Mouse (Mus musculus): ENCODE measurements around the gene Prdm16. TPM values are rescaled to one million over a fixed set of nuclear protein-coding genes. Genes with fewer than 3 reads are reported as not detected.

Gene Prdm16
- polyA plus RNA-seq, 1 experiment from 2014 or later: 19.0 TPM

DNA sequence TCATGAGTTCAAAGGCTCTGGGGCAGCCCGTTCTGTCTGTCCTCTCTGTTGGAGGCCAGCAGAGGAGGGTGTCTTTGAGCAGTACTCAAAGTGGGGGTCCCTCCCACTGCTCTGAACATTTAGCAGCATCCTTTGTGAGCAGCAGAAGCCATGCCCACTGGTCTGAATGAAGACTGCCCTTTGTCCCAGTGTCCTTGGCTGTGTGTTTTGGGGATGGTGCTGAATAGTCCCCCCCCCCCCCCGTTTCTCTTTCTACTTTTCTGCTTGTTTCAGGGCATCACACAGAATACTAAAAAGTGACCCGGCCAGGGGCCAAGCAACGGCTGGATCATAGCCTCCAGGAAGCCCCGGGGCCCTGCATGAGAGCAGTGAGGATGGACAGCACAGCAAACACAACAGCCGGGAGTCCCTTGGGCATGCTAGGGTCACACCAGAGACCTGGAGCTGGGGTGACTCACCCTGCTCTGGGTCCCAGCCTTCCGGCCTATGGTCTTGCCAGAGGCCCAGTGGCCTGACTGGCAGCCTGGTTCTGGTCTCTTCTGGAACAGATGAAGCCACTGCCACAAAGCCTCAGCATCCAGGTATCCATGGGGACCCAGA, 242.4 kb downstream of the Prdm16 start:
- TF ChIP-seq CTCF (IDR thresholded peaks at IDR 0.05; ENCODE audit: low read depth): no peak
- no peak for DNase-seq (ENCODE audit: low spot score)
- Histone ChIP-seq H3K9ac (ENCODE audit: low read depth, low read length) (no peak overlapping the region), H3K36me3 (ENCODE audit: insufficient read depth, low read length) (no peaks in the 10 kb centered on the region), H3K4me3 (replicated peaks; ENCODE audit: low read depth, low read length) (no peak overlapping the region), H3K27ac (no peak overlapping the region), H3K4me1 (replicated peaks; ENCODE audit: insufficient read depth, low read length) (peaks cover 12% of the 10 kb centered on the region), H3K9me3 (replicated peaks; ENCODE audit: low read length) (no peaks in the 10 kb centered on the region), H3K4me2 (ENCODE audit: low read length) (no peak overlapping the region), H3K27me3 (ENCODE audit: insufficient read depth, low read length) (no peaks in the 10 kb centered on the region; the same call in 1 of the 2 replicates)
- ATAC-seq (replicated peaks; ENCODE audit: low FRiP score, low read depth): no peak
- WGBS: 58% methylated on average over 7 of the region's 7 CpGs

DNA sequence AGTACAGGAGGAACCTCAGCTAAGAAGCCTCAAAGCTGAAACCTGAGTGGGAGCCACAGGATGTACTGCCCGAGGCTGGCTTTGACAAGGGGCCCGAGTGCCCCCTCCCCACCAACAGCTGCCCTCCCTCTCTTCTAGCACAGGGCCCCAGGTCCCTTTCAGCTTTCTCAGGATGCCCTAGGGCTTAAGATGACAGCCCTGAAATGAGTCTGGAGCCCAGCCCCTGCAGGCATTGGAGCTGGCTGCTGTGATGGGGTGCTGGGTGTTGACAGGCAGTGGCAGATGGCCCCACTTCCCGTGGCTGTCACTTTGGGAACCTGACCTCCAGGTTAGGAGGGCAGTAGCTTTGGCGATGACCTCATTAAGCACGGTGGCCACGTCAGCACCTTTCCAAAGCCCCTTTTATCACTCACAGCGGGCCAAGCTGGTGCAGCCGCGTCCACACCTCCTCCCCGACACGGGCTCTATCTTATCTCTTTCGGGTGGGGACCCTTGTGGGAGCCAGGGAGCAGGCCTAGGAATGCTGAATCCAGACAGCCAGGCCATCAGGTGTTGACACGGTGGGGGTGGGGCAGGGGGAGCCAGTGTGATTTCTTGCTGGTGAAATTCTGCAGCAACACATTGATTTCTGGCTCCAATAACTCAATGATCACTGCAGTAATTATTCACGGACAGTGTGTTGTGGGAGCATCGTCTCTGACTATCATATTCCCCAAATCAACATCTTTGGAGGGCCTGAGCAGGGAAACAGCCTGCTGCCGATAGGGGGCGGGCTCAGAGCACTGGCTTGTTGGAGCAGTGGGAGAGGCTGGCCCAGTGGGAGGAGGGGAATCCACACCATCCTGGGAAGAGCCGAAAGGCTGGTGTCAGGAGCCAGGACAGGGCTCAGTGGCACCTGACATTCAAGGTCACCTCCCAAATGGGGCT, 243.2 kb downstream of the Prdm16 start:
- ATAC-seq (replicated peaks; ENCODE audit: low FRiP score, low read depth) (peak; percentile 22; the same call in 1 of the 2 replicates), DNase-seq (ENCODE audit: low spot score) (peak; percentile 65)
- H3K9ac ChIP-seq (ENCODE audit: low read depth, low read length): no peak overlapping the region
- no peaks in the 10 kb centered on the region; the same call in 1 of the 2 replicates for H3K27me3 ChIP-seq (ENCODE audit: insufficient read depth, low read length)
- 22% methylated on average over 18 of the region's 18 CpGs for WGBS
- H3K27ac ChIP-seq: no peak overlapping the region
- H3K4me2 ChIP-seq (ENCODE audit: low read length): no peak overlapping the region
- H3K4me1 ChIP-seq (replicated peaks; ENCODE audit: insufficient read depth, low read length): peaks cover 12% of the 10 kb centered on the region
- no peak overlapping the region for H3K4me3 ChIP-seq (replicated peaks; ENCODE audit: low read depth, low read length)
- peak; percentile 72 for TF ChIP-seq CTCF (IDR thresholded peaks at IDR 0.05; ENCODE audit: low read depth)
- no peaks in the 10 kb centered on the region for H3K9me3 ChIP-seq (replicated peaks; ENCODE audit: low read length)
- no peaks in the 10 kb centered on the region for H3K36me3 ChIP-seq (ENCODE audit: insufficient read depth, low read length)

GRCm38 (mm10) chr4:154392641-154393040, 244.0 kb downstream of the Prdm16 start:
- no peak for ATAC-seq (replicated peaks; ENCODE audit: low FRiP score, low read depth)

GRCm38 (mm10) chr4:154390333-154391080, 246.2 kb downstream of the Prdm16 start:
- no peaks in the 10 kb centered on the region for H3K36me3 ChIP-seq (ENCODE audit: insufficient read depth, low read length)
- DNase-seq (ENCODE audit: low spot score) (peak; percentile 81), ATAC-seq (replicated peaks; ENCODE audit: low FRiP score, low read depth) (peak; percentile 30; the same call in 1 of the 2 replicates)
- no peaks in the 10 kb centered on the region for H3K9me3 ChIP-seq (replicated peaks; ENCODE audit: low read length)
- H3K4me3 ChIP-seq (replicated peaks; ENCODE audit: low read depth, low read length): no peak overlapping the region
- 7% methylated on average over 19 of the region's 20 CpGs for WGBS
- H3K4me1 ChIP-seq (replicated peaks; ENCODE audit: insufficient read depth, low read length): peaks cover 12% of the 10 kb centered on the region
- H3K27ac ChIP-seq: peak overlapping the region; percentile 62; the same call in 1 of the 2 replicates
- TF ChIP-seq CTCF (IDR thresholded peaks at IDR 0.05; ENCODE audit: low read depth): peak; percentile 35; the same call in 1 of the 2 replicates
- H3K4me2 ChIP-seq (ENCODE audit: low read length): no peak overlapping the region
- no peaks in the 10 kb centered on the region; the same call in 1 of the 2 replicates for H3K27me3 ChIP-seq (ENCODE audit: insufficient read depth, low read length)
- H3K9ac ChIP-seq (ENCODE audit: low read depth, low read length): no peak overlapping the region

More at GRCm38 (mm10) chr4:154392641-154393040, 244.0 kb downstream of the Prdm16 start:
- 65% methylated on average over 1 of the region's 1 CpGs for WGBS
- Histone ChIP-seq H3K27me3 (ENCODE audit: insufficient read depth, low read length) (no peaks in the 10 kb centered on the region; the same call in 1 of the 2 replicates), H3K9me3 (replicated peaks; ENCODE audit: low read length) (no peaks in the 10 kb centered on the region), H3K4me3 (replicated peaks; ENCODE audit: low read depth, low read length) (no peak overlapping the region), H3K4me2 (ENCODE audit: low read length) (no peak overlapping the region), H3K36me3 (ENCODE audit: insufficient read depth, low read length) (no peaks in the 10 kb centered on the region), H3K4me1 (replicated peaks; ENCODE audit: insufficient read depth, low read length) (peaks cover 12% of the 10 kb centered on the region), H3K9ac (ENCODE audit: low read depth, low read length) (no peak overlapping the region), H3K27ac (no peak overlapping the region)
- peak; percentile 58 for TF ChIP-seq CTCF (IDR thresholded peaks at IDR 0.05; ENCODE audit: low read depth)
- DNase-seq (ENCODE audit: low spot score): no peak

- DNase-seq (ENCODE audit: low spot score): peak; percentile 80
- H3K4me3 ChIP-seq (replicated peaks; ENCODE audit: low read depth, low read length): no peak overlapping the region
- no peaks in the 10 kb centered on the region; the same call in 1 of the 2 replicates for H3K27me3 ChIP-seq (ENCODE audit: insufficient read depth, low read length)
- peaks cover 12% of the 10 kb centered on the region for H3K4me1 ChIP-seq (replicated peaks; ENCODE audit: insufficient read depth, low read length)
- TF ChIP-seq CTCF (IDR thresholded peaks at IDR 0.05; ENCODE audit: low read depth): no peak
- H3K27ac ChIP-seq: peak overlapping the region; percentile 62
- no peaks in the 10 kb centered on the region for H3K36me3 ChIP-seq (ENCODE audit: insufficient read depth, low read length)
- H3K4me2 ChIP-seq (ENCODE audit: low read length): no peak overlapping the region
- H3K9ac ChIP-seq (ENCODE audit: low read depth, low read length): no peak overlapping the region
- WGBS: 56% methylated on average over 2 of the region's 2 CpGs
- H3K9me3 ChIP-seq (replicated peaks; ENCODE audit: low read length): no peaks in the 10 kb centered on the region
- ATAC-seq (replicated peaks; ENCODE audit: low FRiP score, low read depth): no peak
These were observed 247.0 kb downstream of the Prdm16 start for GRCm38 (mm10) chr4:154389641-154390040.

DNA sequence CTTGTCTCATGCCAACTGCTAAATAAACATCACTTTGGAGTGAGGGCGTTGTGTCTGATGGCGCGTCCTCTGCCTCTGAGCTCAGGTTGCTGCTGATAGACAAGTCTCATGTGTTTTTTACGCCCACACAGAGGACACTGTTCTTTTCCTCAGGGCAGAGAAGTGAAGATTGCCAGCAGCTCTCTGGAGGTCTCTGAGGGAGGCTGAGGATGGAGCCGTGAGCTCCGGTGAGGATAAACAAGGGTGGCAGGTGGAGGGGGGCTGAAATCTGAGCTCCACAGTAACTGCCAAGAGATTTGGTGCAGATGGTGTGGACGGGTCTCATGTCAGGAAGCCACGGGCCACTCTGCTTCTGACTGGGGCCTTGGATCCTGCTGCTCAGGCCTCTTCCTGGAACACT, 249.9 kb downstream of the Prdm16 start:
- no peak for TF ChIP-seq CTCF (IDR thresholded peaks at IDR 0.05; ENCODE audit: low read depth)
- H3K9me3 ChIP-seq (replicated peaks; ENCODE audit: low read length): no peaks in the 10 kb centered on the region
- no peaks in the 10 kb centered on the region for H3K36me3 ChIP-seq (ENCODE audit: insufficient read depth, low read length)
- H3K27ac ChIP-seq: no peak overlapping the region
- ATAC-seq (replicated peaks; ENCODE audit: low FRiP score, low read depth): no peak
- H3K4me1 ChIP-seq (replicated peaks; ENCODE audit: insufficient read depth, low read length): peaks cover 12% of the 10 kb centered on the region
- no peak overlapping the region for H3K9ac ChIP-seq (ENCODE audit: low read depth, low read length)
- no peak overlapping the region for H3K4me2 ChIP-seq (ENCODE audit: low read length)
- WGBS: 30% methylated on average over 8 of the region's 8 CpGs
- no peaks in the 10 kb centered on the region; the same call in 1 of the 2 replicates for H3K27me3 ChIP-seq (ENCODE audit: insufficient read depth, low read length)
- peak; percentile 65 for DNase-seq (ENCODE audit: low spot score)
- no peak overlapping the region for H3K4me3 ChIP-seq (replicated peaks; ENCODE audit: low read depth, low read length)

Measured in kidney, postnatal 0 days (tissue).